Mouse (Mus musculus) embryo, embryonic 10 days (tissue): ENCODE results near the gene 4833439L19Rik.

ENCODE experiments used
- DNase-seq: peaks from one replicate; pipeline ENCODE4 v3.0.0-alpha.2; 2015; ENCODE audit warnings: low spot score

Gene 4833439L19Rik

GRCm38 (mm10) chr13:54582126-54582525 is 16.9 kb upstream of the 4833439L19Rik start:
- DNase-seq: no peak

- DNase-seq: no peak
Measured at GRCm38 (mm10) chr13:54581385-54581784, 16.1 kb upstream of the 4833439L19Rik start.

GRCm38 (mm10) chr13:54577652-54578507 is 12.6 kb upstream of the 4833439L19Rik start:
- DNase-seq: no peak

- no peak for DNase-seq
Measured at GRCm38 (mm10) chr13:54575489-54575888, 10.3 kb upstream of the 4833439L19Rik start.

- DNase-seq: peak; percentile 92
Measured at GRCm38 (mm10) chr13:54574854-54575481, 9.7 kb upstream of the 4833439L19Rik start, which contains the start of gene Arl10. Gene Arl10 (plus strand): TSS chr13:54575015.

- DNase-seq: no peak
Measured at GRCm38 (mm10) chr13:54572621-54573020, 7.4 kb upstream of the 4833439L19Rik start.

GRCm38 (mm10) chr13:54571637-54572036 is 6.4 kb upstream of the 4833439L19Rik start:
- no peak for DNase-seq

GRCm38 (mm10) chr13:54570736-54571135 is 5.5 kb upstream of the 4833439L19Rik start:
- DNase-seq: no peak

GRCm38 (mm10) chr13:54569282-54569681 is 4.0 kb upstream of the 4833439L19Rik start:
- no peak for DNase-seq

GRCm38 (mm10) chr13:54568380-54568779 is 3.1 kb upstream of the 4833439L19Rik start:
- no peak for DNase-seq

GRCm38 (mm10) chr13:54565594-54566345 is 535 bp upstream of the 4833439L19Rik start:
- peak; percentile 58 for DNase-seq

- DNase-seq: peak; percentile 28
Measured at GRCm38 (mm10) chr13:54564232-54565200, 719 bp downstream of the 4833439L19Rik start.

- DNase-seq: no peak
Measured at GRCm38 (mm10) chr13:54562562-54562961, 2.7 kb downstream of the 4833439L19Rik start.

GRCm38 (mm10) chr13:54560608-54561007 is 4.6 kb downstream of the 4833439L19Rik start:
- no peak for DNase-seq

- no peak for DNase-seq
Measured at GRCm38 (mm10) chr13:54559656-54560055, 5.6 kb downstream of the 4833439L19Rik start.

- DNase-seq: no peak
Measured at GRCm38 (mm10) chr13:54557652-54558051, 7.6 kb downstream of the 4833439L19Rik start.

GRCm38 (mm10) chr13:54556796-54557195 is 8.4 kb downstream of the 4833439L19Rik start:
- no peak for DNase-seq

- no peak for DNase-seq
Measured at GRCm38 (mm10) chr13:54556176-54556575, 9.1 kb downstream of the 4833439L19Rik start.

GRCm38 (mm10) chr13:54548036-54548435 is 17.2 kb downstream of the 4833439L19Rik start:
- no peak for DNase-seq

GRCm38 (mm10) chr13:54532134-54532533 is 33.1 kb downstream of the 4833439L19Rik start:
- DNase-seq: no peak

- no peak for DNase-seq
Measured at GRCm38 (mm10) chr13:54527140-54527539, 38.1 kb downstream of the 4833439L19Rik start.
